ENCODE assay signal across 21 mouse cellular contexts in genomic region chrX:18921366-18922092, GRCm38 (mm10).
A peak's percentile ranks its signal among the peaks of the same experiment; 100 is the strongest.
DNase-seq lines count a peak whose midpoint lies in the region; TF ChIP-seq lines count a peak whose summit lies in the region.
"Had no signal": no experiment of that assay in that cellular context is flagged by ENCODE, and none has a peak within 500 bp of the region (broad histone marks: within the 10 kb centered on the region; RNA-seq: fewer than 3 reads in every experiment).

No protein-coding gene starts in this region.

- H3K27me3 ChIP-seq in kidney, adult 2 months (replicated peaks; ENCODE audit: control insufficient read depth, insufficient read depth, low read length): no peaks in the 10 kb centered on the region
- H3K27me3 ChIP-seq: embryonic facial prominence, embryonic 15.5 days; forebrain, embryonic 15.5 days; heart, embryonic 13.5 days; lung, embryonic 15.5 days had no signal

- no peak for TF ChIP-seq CTCF in kidney, adult 2 months (conservative IDR thresholded peaks at IDR 0.05; ENCODE audit: insufficient read depth, insufficient read length, low read depth, low read length)
- TF ChIP-seq CTCF in lung, adult 2 months (IDR thresholded peaks at IDR 0.05; ENCODE audit: insufficient read depth, low read length): no peak
- TF ChIP-seq CTCF in brain, embryonic 14.5 days (IDR thresholded peaks at IDR 0.05; ENCODE audit: borderline replicate concordance, extremely low read depth, insufficient read depth, insufficient read length): no peak

- no peak overlapping the region for H3K27ac ChIP-seq in kidney, adult 2 months (ENCODE audit: insufficient read depth, low read depth, low read length)
- H3K27ac ChIP-seq: embryonic facial prominence, embryonic 15.5 days; forebrain, embryonic 15.5 days; heart, adult 2 months; heart, embryonic 13.5 days; kidney, postnatal 0 days; lung, embryonic 15.5 days had no signal

- no peaks in the 10 kb centered on the region for H3K36me3 ChIP-seq in kidney, adult 2 months (ENCODE audit: control insufficient read depth, insufficient read depth, low read length)
- H3K36me3 ChIP-seq: embryonic facial prominence, embryonic 15.5 days; forebrain, embryonic 15.5 days; heart, embryonic 13.5 days; lung, embryonic 15.5 days had no signal

- no peak for TF ChIP-seq POLR2A in kidney, adult 2 months (IDR thresholded peaks at IDR 0.05; ENCODE audit: low read depth, low read length)
- TF ChIP-seq POLR2A in lung, adult 2 months (IDR thresholded peaks at IDR 0.05; ENCODE audit: borderline replicate concordance, extremely low read depth, low read depth, low read length): no peak
- TF ChIP-seq POLR2A in brain, embryonic 14.5 days (IDR thresholded peaks at IDR 0.05; ENCODE audit: borderline replicate concordance, extremely low read depth, insufficient read depth, insufficient read length, poor library complexity, severe bottlenecking): no peak

- H3K4me1 ChIP-seq in kidney, adult 2 months (ENCODE audit: control insufficient read depth, insufficient read depth, low read length): no peaks in the 10 kb centered on the region
- H3K4me1 ChIP-seq in lung, adult 2 months (ENCODE audit: control insufficient read depth, insufficient read depth, low read length): no peaks in the 10 kb centered on the region
- H3K4me1 ChIP-seq: embryonic facial prominence, embryonic 15.5 days; forebrain, embryonic 15.5 days; heart, embryonic 13.5 days; lung, embryonic 15.5 days; megakaryocyte, embryonic 14.5 days had no signal

- no peak overlapping the region for H3K4me3 ChIP-seq in kidney, adult 2 months (ENCODE audit: insufficient read depth, low read depth, low read length)
- H3K4me3 ChIP-seq in lung, adult 2 months (replicated peaks; ENCODE audit: extremely low read depth, low read depth, low read length): no peak overlapping the region
- H3K4me3 ChIP-seq: embryonic facial prominence, embryonic 15.5 days; forebrain, embryonic 15.5 days; heart, adult 2 months; heart, embryonic 13.5 days; lung, embryonic 15.5 days; megakaryocyte, embryonic 14.5 days had no signal

- 70% methylated on average over 6 of the region's 6 CpGs for whole genome bisulfite sequencing in kidney, adult 2 months
- WGBS in lung, adult 2 months: 61% methylated on average over 6 of the region's 6 CpGs

- peak; percentile 1 for DNase-seq in kidney, adult 2 months
- no peak for DNase-seq in kidney, postnatal 25 days
- peak; percentile 1 for DNase-seq in lung, postnatal 36 days
- no peak for DNase-seq in lung, adult 2 months
- DNase-seq in ZHBTc4 (ENCODE audit: low read depth, low spot score): peak; percentile 3
- DNase-seq in brain, embryonic 14.5 days (ENCODE audit: low read depth): peak; percentile 12
- DNase-seq in urinary bladder, postnatal 25 days (ENCODE audit: low spot score): no peak
- DNase-seq: adrenal gland, postnatal 25 days; cerebellum, adult 11 months; cerebellum, postnatal 14 days; gastrocnemius, postnatal 25 days; heart, adult 2 months; kidney, adult 18-20 months; thymus, adult 18-20 months; thymus, postnatal 36 days had no signal

Comparison
In these comparisons a context has a peak if more than half of its experiments do, and no peak if none do; other contexts are left out.
1. DNase-seq: peak in kidney, adult 2 months (single experiment), lung, postnatal 36 days (single experiment), ZHBTc4 (single experiment) and brain, embryonic 14.5 days (single experiment); none in kidney, postnatal 25 days (0 of 2), lung, adult 2 months (single experiment) and urinary bladder, postnatal 25 days (single experiment).